Mouse (Mus musculus): ENCODE data around the gene Adamts3.

Gene Adamts3

GRCm38 (mm10) chr5:89701241-89702007 is 181.7 kb downstream of the Adamts3 start:
- peak; percentile 21 for DNase-seq

GRCm38 (mm10) chr5:89687826-89688225 is 195.3 kb downstream of the Adamts3 start:
- no peak for DNase-seq

GRCm38 (mm10) chr5:89679871-89680536 is 203.1 kb downstream of the Adamts3 start:
- peak; percentile 44 for DNase-seq

GRCm38 (mm10) chr5:89678148-89678547 is 205.0 kb downstream of the Adamts3 start:
- DNase-seq, result no peak

GRCm38 (mm10) chr5:89674066-89674848 is 208.9 kb downstream of the Adamts3 start:
- DNase-seq, result no peak

- DNase-seq, result no peak
These were observed 210.2 kb downstream of the Adamts3 start for GRCm38 (mm10) chr5:89672950-89673349.

- no peak for DNase-seq
These were observed 228.8 kb downstream of the Adamts3 start for GRCm38 (mm10) chr5:89654327-89654726.

DNA sequence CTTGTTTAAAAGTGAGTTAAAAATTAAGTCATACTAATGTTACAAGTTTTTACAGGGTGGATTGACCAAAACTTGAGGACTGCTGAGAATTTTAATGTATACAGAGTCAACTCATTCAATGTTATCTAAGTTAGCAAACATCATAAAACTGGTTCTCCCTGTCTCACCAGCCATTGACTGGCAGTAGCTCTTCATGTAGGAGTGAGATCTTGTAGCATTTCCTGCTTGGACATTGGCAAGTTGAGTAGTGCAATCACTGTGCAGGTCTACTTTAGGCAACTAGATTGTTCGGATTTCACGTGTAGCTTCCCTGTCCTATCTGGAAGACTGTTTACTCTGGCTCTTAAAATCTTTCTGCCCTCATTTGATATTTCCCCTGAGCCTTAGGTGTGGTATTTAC is 229.3 kb downstream of the Adamts3 start:
- DNase-seq, result no peak

- no peak for DNase-seq
These were observed 236.2 kb downstream of the Adamts3 start for GRCm38 (mm10) chr5:89646940-89647339.

GRCm38 (mm10) chr5:89635434-89635833 is 247.7 kb downstream of the Adamts3 start:
- no peak for DNase-seq

DNA sequence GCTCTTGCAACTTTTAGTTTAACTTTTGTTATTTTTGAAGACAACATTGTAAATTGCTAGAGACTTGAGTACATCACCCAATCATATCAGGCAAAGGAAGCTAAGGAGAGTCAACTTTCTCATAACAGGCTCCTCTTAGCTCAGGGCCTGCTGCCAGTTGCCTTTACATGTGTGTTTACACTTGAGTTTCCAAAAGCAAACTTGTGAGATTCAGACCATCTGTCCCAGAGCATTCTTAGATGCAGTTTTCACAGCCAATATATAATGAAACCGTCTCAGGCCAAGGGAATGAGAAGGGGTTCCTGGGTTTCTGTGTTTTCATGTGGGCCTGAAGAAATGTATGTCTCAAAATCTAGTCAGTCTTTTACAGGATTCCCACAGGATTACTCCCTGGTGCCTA is 251.5 kb downstream of the Adamts3 start:
- no peak for DNase-seq

All from cerebellum, adult 8-10 months (tissue).